Comparison of ENCODE assay signal across 7 mouse cellular contexts in genomic region chr2:127136979-127137378, GRCm38 (mm10). TPM values are rescaled to one million over a fixed set of nuclear protein-coding genes. Genes with fewer than 3 reads are reported as not detected.
DNase-seq lines count a peak whose midpoint lies in the region; ATAC-seq and TF ChIP-seq lines count a peak whose summit lies in the region.

No protein-coding gene starts in this region.

- H3K27me3 ChIP-seq in embryonic facial prominence, embryonic 11.5 days (ENCODE audit: control insufficient read depth, insufficient read depth, low read length) = no peaks in the 10 kb centered on the region
- H3K27me3 ChIP-seq in heart, postnatal 0 days (ENCODE audit: control insufficient read depth, insufficient read depth, low read length) = no peaks in the 10 kb centered on the region

- WGBS in embryonic facial prominence, embryonic 11.5 days = 21% methylated on average over 5 of the region's 5 CpGs
- 0% methylated on average over 5 of the region's 5 CpGs for WGBS in heart, postnatal 0 days
- WGBS in large intestine, adult 2 months = 8% methylated on average over 5 of the region's 5 CpGs

- ATAC-seq in embryonic facial prominence, embryonic 11.5 days (replicated peaks; ENCODE audit: insufficient number of reproducible peaks, low FRiP score, low TSS enrichment, low read depth) = peak; percentile 45
- no peak for ATAC-seq in heart, postnatal 0 days (ENCODE audit: insufficient read depth, low read depth)
- ATAC-seq in megakaryocyte-erythroid progenitor cell, adult 5-6 weeks (replicated peaks; ENCODE audit: low FRiP score, low TSS enrichment, poor library complexity, severe bottlenecking) = peak; percentile 21

- no peak overlapping the region; the same call in 1 of the 2 replicates for H3K27ac ChIP-seq in embryonic facial prominence, embryonic 11.5 days (replicated peaks; ENCODE audit: low read depth, low read length)
- H3K27ac ChIP-seq in heart, postnatal 0 days (ENCODE audit: low read depth) = 0 out of 2 replicates have a peak overlapping the region, but pooled peaks have one; percentile 36

- no peaks in the 10 kb centered on the region for H3K9me3 ChIP-seq in embryonic facial prominence, embryonic 11.5 days (replicated peaks; ENCODE audit: control insufficient read depth, low read length)
- H3K9me3 ChIP-seq in heart, postnatal 0 days (replicated peaks; ENCODE audit: control insufficient read depth, low read length) = no peaks in the 10 kb centered on the region

- no peak overlapping the region for H3K4me3 ChIP-seq in embryonic facial prominence, embryonic 11.5 days (ENCODE audit: low read depth, low read length)
- H3K4me3 ChIP-seq in heart, postnatal 0 days (ENCODE audit: low read depth, low read length) = no peak overlapping the region

- 0 out of 2 replicates have a peak, but pooled peaks have one; percentile 20 for TF ChIP-seq EP300 in heart, postnatal 0 days (IDR thresholded peaks at IDR 0.05; ENCODE audit: low read depth)

- no peaks in the 10 kb centered on the region; the same call in 1 of the 2 replicates for H3K4me1 ChIP-seq in embryonic facial prominence, embryonic 11.5 days (ENCODE audit: control insufficient read depth, insufficient read depth, low read length)
- H3K4me1 ChIP-seq in heart, postnatal 0 days (ENCODE audit: control insufficient read depth, insufficient read depth) = peaks cover 24% of the 10 kb centered on the region

- H3K36me3 ChIP-seq in embryonic facial prominence, embryonic 11.5 days (replicated peaks; ENCODE audit: control insufficient read depth, insufficient read depth, low read depth, low read length) = no peaks in the 10 kb centered on the region
- peaks cover 8% of the 10 kb centered on the region for H3K36me3 ChIP-seq in heart, postnatal 0 days (replicated peaks; ENCODE audit: control insufficient read depth, insufficient read depth, low read length)

- DNase-seq in thymus, postnatal 14 days = peak; percentile 15
- DNase-seq in thymus, postnatal 10 days (ENCODE audit: low spot score in 2 of 2) = no peak
- DNase-seq in embryonic facial prominence, embryonic 11.5 days (ENCODE audit: low spot score) = peak; percentile 70
- peak; percentile 36 for DNase-seq in heart, postnatal 0 days (ENCODE audit: low spot score)
- DNase-seq in large intestine, adult 2 months (ENCODE audit: low read depth, low spot score) = peak; percentile 44
- DNase-seq in urinary bladder, postnatal 4 days (ENCODE audit: low spot score in 2 of 2) = peak; percentile 63 to 76

- no peak overlapping the region for H3K4me2 ChIP-seq in embryonic facial prominence, embryonic 11.5 days (ENCODE audit: low read depth, low read length)
- peak overlapping the region; percentile 28 for H3K4me2 ChIP-seq in heart, postnatal 0 days (ENCODE audit: low read depth, low read length)

- no peak overlapping the region for H3K9ac ChIP-seq in embryonic facial prominence, embryonic 11.5 days (replicated peaks; ENCODE audit: low read length)
- no peak overlapping the region; the same call in 1 of the 2 replicates for H3K9ac ChIP-seq in heart, postnatal 0 days (replicated peaks; ENCODE audit: low read depth, low read length)

- TF ChIP-seq CTCF in heart, postnatal 0 days (IDR thresholded peaks at IDR 0.05; ENCODE audit: low read depth) = no peak

RNA-seq across cellular contexts. Expression of gene Ncaph, which starts 3.2 kb away (rescaled TPM):
- 131 and 132 TPM in 2 replicates for polyA plus RNA-seq in embryonic facial prominence, embryonic 11.5 days (2014; fragmentation: Nextera tagmentation; extraction: Ambion mirVana)
- 17.0 and 33.4 TPM in 2 replicates for total RNA-seq in heart, postnatal 0 days (2014; rRNA removed; ENCODE audit: low replicate concordance)
- polyA plus RNA-seq in heart, postnatal 0 days (2015; fragmentation: Nextera tagmentation; extraction: Ambion mirVana) = 14.7 and 15.6 TPM in 2 replicates
- 6.9 TPM in 2 replicates for polyA plus RNA-seq in large intestine, adult 2 months (2012; rRNA removed)
- total RNA-seq in megakaryocyte-erythroid progenitor cell, adult 5-6 weeks (2014; fragmentation: Nextera tagmentation) = 44.7 and 65.6 TPM in 2 replicates
- 55.8 and 57.3 TPM in 2 replicates for total RNA-seq in megakaryocyte-erythroid progenitor cell, adult 5-6 weeks (2017)

RNA-seq across cellular contexts. Expression of gene Itpripl1, which starts 6.3 kb away (rescaled TPM):
- 15.9 and 17.6 TPM in 2 replicates for polyA plus RNA-seq in embryonic facial prominence, embryonic 11.5 days (2014; fragmentation: Nextera tagmentation; extraction: Ambion mirVana)
- 9.4 and 13.6 TPM in 2 replicates for total RNA-seq in heart, postnatal 0 days (2014; rRNA removed; ENCODE audit: low replicate concordance)
- 9.8 and 10.2 TPM in 2 replicates for polyA plus RNA-seq in heart, postnatal 0 days (2015; fragmentation: Nextera tagmentation; extraction: Ambion mirVana)
- 5.0 and 7.9 TPM in 2 replicates for polyA plus RNA-seq in large intestine, adult 2 months (2012; rRNA removed)
- total RNA-seq in megakaryocyte-erythroid progenitor cell, adult 5-6 weeks (2014; fragmentation: Nextera tagmentation) = 17.9 and 23.4 TPM in 2 replicates
- total RNA-seq in megakaryocyte-erythroid progenitor cell, adult 5-6 weeks (2017) = 15.8 and 24.0 TPM in 2 replicates

Comparison
In these comparisons a context has a peak if more than half of its experiments do, and no peak if none do; other contexts are left out.
1. DNase-seq: peak in thymus, postnatal 14 days (single experiment), embryonic facial prominence, embryonic 11.5 days (single experiment), heart, postnatal 0 days (single experiment), large intestine, adult 2 months (single experiment) and urinary bladder, postnatal 4 days (2 of 2); none in thymus, postnatal 10 days (0 of 2).